Mouse (Mus musculus) ZHBTc4 (cell line): ENCODE measurements at regions not wholly inside any gene's neighbourhood (a gene's known extent, or its start where the extent isn't known, plus 50 kb on each side); places are given as distances from the start of the nearest gene placed in this dataset.

Source experiments
- DNase-seq: peaks from one replicate; pipeline ENCODE4 v3.0.0-alpha.2; 2011; ENCODE audit warnings: low read depth, low spot score

GRCm38 (mm10) chr5:128482617-128483440, 50.0 kb upstream of the Tmem132d start:
- peak; percentile 77 for DNase-seq
